Mouse (Mus musculus) embryonic fibroblast, embryonic 13.5 days (primary cell): ENCODE data around the gene Pyroxd1.

Experiments used
- CTCF ChIP-seq: IDR thresholded peaks from 2 replicates; pipeline ENCODE4 v1.5.1; 2011; ENCODE audit warnings: mild to moderate bottlenecking, control low read depth, low read length, moderate library complexity, borderline replicate concordance; ENCODE audit not compliant: insufficient read depth
- POLR2A ChIP-seq: IDR thresholded peaks from 2 replicates; pipeline ENCODE4 v1.6.1; 2011; ENCODE audit warnings: low read depth, mild to moderate bottlenecking, control low read depth, low read length, moderate library complexity

DNA sequence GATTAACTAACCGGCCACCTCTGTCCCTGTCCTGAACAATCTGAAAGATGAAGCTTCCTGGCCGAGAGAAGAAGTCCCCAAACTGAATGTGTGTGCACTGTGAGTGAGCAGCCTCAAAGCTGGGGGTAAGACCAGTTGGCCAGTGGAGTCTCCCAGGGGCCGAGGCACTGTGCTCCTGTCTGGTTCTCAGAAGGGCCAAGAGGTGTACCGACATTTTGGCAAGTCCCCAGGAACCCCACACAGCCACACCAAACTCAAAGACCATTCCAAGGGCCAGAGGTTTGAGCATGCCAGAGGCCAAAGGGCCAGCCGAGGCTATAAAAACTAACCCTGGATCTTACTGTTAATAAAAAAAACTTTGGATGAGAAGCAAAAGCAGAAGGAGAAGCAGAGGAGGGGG is 31.2 kb upstream of the Pyroxd1 start:
- TF ChIP-seq POLR2A (no peak), CTCF (no peak)
